Mouse (Mus musculus): ENCODE measurements around the gene Lin52.

Lin52 gene

DNA sequence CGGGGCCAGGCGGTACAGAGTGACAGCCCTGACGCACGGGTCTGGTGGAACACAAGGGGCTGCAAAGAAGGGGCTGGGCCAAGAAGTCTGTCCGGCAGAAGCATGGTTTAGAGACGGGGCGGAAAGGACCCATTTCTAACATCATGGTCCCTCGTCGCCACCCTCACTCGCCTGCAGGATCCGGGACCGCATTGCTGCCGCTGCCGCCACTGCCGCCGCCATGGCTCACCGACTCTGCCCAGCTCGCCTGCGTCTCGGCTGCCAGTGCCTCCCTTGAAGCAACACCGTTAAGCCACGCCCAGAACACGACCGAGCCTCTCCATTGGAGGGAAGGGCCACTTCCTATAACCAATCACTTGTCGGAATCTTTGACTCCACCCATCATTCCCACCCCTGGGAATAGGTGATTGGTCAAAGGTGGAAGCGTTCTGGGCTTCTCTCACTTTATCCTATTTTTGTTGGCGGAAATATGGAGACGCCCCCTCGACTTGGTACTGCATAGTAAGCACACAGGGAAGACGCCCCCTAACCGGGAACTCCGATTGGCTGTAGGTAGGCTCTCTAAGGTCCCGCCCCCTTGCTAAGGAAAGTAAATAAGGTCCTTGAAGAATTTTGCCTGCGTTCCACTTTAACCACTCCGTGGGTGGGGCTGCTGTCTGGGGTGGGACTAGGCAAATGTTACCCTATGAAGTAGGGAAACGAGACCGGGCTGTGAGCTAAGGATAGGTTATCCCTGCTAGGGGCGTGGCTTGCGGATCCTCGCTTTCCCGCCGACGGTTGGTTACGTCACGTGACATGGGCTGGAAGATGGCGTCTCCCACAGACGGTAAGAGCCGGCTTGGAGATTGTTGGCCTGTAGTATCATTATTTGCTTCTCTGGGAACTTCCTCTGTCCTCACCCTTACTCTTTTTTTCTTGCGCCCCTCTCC lies at the start of gene Lin52, which contains the start of gene Aldh6a1:
Gene Lin52, plus strand, starts transcription at position 705 of the 929 bp plus-strand sequence.
Gene Aldh6a1, minus strand, starts transcription at position 287 of the 929 bp plus-strand sequence.
- DNase-seq: peak; percentile 100

DNA sequence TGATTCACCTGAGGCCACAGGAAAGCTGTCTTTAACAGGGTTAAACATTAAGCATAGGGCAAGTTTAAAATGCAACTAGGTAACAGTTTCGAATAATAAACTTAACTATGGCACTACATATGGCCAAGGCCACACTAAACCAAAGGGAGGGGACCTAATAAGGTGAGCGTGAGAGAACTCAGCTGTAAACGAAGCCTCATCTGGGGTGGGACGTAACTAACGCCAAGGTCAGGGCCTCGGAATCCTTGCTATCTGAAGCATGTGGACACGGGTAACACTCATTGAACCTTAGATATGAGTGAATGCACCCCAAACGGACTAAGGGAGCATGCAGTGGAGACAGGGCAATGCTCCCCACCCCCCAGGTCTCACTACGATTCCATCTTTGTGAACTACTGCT lies 48.3 kb upstream of the Lin52 start:
- no peak for DNase-seq

DNA sequence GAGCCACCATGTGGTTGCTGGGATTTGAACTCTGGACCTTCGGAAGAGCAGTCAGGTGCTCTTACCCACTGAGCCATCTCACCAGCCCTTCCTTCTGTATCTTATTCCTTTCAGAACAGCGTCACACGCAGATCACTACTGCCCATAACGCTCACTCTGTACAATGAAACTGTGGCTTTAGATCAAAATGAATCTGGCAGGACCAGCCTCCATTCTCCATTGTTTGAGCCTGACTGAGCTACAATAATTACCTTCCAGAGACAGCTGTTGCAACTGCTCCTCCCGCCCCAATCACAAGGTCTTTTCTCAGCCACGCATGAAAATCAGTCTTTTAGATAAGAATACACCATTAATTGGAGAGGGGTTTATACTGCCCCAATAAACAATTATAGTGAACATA lies 46.7 kb upstream of the Lin52 start:
- no peak for DNase-seq

DNA sequence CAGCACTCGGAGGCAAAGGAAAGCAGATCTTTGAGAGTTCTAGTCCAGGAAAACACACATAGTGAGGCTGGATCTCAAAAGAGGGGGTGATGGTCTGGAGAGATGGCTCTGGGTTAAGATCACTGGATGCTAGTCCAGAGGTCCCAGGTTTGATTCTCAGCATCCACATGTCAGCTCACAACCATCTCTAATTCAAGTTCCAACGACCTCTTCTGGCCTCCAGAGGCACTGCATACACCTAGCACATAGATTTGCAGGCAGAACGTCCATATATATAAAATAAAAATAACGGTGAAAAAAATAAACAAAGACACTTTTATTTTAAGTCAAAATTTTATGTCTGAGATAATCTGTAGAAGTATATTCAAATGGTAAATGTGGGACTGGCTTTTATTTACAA lies 44.0 kb upstream of the Lin52 start:
- DNase-seq: no peak

DNA sequence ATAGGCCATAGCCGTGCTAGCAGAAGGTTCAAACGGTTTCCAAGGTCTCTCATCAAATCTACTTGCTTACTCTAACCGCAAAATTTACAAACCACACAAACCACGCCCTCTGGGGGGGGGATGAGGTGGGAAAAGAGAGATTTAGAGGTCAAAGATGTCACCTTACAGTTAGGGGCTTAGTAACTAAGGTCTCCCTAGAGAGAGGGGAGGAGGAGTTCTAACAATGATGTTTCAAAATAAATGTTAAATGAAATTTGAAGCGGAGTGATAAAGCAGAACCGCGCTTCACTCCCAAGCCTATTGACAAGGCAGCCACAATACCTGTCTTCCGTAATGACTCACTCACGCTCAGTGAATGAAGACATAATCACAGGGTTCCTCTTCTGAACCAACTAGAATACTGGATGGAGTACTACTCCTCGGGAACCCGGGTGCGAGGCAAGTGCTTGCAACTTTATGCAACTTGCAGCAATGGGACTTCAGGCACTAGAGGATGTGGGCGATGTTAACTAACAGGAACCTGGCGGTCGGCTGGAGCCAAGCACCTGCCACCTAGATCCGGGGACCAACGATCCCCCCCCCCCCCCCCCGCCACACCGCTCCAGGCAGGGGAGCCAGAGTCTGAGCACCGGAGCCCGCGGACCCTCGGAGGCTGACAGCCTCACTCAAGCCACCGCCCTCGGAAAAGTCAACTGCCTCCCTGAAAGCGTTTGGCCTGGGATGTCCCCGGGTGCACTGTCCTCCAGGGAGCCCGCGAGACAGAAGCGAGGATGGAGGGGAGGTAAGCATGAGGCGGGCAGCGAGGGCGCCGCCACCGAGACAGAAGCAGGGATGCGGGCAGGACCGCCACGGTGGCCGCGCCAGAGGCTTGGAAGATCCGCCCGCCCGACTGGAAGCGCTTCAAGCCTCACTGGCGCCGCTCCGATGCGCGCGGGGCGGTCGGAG lies 43.1 kb upstream of the Lin52 start:
- DNase-seq: peak; percentile 86

DNA sequence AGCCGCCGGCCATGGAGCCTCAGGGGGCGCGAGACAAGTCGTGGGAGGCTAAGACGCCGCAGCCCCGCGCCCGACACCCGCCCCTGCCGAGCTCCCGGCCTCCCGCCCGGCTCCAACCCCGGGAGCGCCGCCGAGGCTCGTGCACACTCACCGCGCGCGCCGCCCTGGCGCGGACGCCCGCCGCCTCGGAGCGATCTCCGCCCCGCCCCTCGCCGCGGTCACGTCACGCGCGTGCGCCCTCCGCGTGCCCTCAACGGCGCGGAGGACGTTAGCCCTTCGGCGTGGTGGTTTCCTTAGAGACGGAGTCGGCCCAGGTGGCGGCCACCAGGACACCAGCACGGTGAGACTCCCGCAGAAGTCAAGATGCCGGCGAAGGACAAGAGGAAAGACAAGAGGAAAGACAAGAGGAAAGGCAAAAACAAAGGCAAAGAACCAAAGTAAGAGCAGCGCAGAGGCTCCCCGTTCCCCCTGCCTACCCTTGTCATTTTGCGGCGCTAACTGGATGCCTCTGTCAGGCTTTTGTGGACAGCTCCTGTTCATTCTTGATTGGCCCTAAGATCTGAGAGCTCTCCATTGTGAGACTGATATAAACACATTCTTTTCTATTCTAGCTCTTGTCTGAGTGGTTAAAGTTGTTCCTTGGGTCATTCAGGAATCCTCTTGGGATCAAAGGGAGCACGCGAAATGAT lies 42.3 kb upstream of the Lin52 start, which contains the start of the genes Entpd5 and Bbof1:
Gene Entpd5, minus strand, starts transcription at position 211 of the 689 bp plus-strand sequence.
Gene Bbof1, plus strand, starts transcription at position 253 of the 689 bp plus-strand sequence.
- peak; percentile 99 for DNase-seq

DNA sequence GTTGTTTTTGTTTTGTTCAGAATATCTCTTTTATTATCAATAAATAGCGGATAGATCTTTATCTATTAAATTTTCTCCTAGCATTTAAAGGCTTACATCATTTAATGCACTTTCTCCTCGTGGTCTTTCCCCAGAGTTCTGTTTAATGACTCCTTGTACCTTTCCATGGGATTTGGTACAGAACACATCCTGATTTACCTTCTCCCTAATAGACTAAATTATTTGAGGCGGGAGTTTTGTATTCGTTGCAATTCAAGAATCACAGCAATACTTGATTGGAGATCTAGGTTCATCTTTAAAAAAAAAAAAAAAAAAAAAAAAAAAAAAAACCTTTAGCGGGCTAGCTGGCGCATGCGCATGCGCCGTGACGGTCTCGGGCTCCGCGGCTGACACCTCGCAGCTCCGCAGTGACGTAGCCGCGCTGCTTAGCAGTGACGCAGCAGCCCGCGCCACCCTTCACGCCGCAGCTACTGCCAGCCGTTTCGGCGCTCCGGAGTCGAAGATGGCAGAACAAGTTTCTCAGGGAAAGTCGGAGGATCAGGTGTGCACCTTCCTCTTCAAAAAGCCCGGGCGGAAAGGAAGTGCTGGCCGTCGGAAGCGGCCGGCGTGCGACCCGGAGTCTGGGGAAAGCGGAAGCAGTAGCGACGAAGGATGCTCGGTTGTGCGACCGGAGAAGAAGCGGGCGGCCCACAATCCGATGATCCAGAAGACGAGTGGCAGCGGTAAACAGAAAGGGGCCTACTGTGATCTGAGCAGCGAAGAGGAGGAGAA lies 34.2 kb upstream of the Lin52 start, which contains the start of gene Rnf113a2:
Gene Rnf113a2, plus strand, starts transcription at position 363 of the 771 bp plus-strand sequence.
- DNase-seq: peak; percentile 98

DNA sequence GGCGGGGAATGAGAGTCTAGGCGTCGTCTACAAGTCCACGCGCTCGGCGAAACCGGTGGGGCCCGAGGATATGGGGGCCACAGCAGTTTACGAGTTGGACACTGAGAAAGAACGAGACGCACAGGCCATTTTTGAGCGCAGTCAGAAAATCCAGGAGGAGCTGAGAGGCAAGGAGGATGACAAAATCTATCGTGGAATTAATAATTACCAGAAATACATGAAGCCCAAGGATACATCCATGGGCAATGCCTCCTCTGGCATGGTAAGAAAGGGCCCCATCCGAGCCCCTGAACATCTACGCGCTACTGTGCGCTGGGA lies 33.7 kb upstream of the Lin52 start:
- peak; percentile 91 for DNase-seq

DNA sequence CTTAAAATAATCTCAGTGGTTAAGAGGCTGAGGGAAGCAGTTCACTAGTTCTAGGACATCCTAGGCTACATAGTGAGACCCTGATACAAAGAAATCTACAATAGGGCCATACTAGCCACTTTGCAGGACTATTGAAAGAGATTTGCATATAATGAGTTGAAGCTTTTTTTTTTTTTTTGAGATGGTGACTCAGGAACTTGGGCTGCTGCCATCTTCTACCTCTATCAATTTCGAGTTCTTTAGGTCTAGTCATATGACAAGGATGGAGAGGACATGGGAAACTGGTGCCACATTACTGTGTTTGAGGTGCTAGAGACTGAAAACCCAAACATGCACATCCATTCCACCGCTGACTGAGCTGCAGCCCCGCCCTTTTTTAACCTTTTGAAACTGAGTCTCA lies 27.2 kb upstream of the Lin52 start:
- no peak for DNase-seq

DNA sequence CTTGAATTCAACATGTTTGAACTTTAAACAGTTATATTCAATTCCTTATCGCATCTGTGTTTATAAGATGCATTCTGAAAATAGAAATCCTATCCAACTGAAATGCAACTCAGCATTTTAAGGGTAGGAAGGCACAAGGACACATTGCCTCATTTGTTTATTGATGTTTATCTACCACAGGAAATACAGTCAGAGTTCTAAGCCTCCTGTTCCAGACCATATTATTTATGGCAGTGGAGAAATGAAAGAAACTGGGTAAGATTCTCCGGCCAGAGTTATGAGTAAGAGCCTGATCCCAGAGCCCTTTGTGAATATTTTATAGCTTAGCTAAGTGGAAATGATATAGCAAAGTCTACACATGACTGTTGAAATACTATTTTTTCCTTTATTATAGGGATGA lies 21.4 kb upstream of the Lin52 start:
- no peak for DNase-seq

DNA sequence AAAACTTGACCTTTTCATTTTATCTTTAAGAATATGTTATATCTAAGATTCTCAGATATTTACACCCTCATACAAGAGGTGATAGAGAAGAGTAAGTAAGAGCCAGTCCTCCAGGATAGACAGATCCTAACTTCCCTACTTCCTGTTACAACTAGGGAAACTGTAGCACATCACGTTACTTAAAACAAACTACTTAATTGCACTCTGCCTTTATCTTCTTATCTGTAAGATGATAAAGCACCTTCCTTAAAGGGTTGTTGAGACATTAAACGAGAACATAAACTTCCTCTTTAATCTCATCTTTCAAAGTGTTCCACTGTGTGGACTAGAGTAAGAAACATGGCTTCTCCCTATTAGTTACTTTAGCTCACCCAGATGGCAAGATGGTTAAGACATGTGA lies 12.5 kb upstream of the Lin52 start:
- no peak for DNase-seq

DNA sequence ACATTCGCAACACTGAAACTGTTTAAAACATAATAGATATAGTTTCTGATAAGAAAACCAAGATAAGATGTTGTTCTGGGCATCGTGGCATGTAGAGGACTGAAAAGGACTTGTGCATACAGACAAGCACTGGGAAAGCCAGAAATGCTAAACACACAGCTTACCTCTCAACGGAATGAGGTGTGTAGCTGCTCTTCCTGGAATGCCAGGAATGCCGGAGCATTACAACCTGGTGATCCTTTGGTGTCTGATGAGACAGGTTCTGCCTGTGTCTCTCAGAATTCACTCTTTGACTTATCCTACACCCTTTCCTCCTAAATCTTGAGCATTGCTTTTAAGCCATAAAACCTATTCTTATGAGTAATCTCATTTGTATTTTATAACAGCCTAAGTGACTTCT lies 8.7 kb upstream of the Lin52 start:
- no peak for DNase-seq

DNA sequence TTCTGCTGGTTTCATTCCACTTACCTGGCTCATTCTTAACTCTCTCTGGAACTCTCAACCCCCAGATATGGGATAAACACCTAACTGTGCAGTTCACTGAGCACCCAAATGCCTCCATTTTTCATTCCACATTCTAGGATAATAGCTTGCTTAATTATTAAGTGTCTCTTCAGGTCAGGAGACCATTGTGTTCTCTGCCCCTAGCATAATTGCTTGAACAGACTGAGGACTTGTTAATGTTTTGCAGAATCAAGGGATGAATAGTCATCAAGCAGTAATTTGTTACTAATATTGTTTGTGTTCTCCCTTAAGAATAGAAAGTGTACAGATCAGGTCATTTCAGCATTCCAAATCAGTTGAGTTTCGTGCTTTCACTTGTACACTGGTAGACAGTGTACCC lies 3.8 kb upstream of the Lin52 start:
- peak; percentile 35 for DNase-seq

DNA sequence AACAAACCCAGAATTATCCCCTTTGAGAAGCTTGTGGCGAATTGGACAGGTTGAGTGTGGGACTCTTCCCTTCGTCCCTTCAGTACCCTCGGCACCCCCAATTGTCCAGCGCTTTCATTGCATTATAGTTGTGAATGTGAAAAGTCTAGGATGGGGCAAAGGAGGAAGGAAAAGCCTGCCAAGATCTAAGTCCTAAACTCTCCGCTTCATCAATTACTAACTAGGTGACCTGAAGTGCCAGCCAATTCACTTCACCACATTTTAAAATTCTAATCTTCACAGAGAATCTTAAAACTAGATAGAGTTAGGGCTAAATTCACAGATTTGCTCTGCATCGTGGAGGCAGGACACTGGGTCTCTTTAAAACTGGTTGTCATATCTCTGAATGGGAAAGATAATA lies 3.0 kb upstream of the Lin52 start:
- peak; percentile 23 for DNase-seq

DNA sequence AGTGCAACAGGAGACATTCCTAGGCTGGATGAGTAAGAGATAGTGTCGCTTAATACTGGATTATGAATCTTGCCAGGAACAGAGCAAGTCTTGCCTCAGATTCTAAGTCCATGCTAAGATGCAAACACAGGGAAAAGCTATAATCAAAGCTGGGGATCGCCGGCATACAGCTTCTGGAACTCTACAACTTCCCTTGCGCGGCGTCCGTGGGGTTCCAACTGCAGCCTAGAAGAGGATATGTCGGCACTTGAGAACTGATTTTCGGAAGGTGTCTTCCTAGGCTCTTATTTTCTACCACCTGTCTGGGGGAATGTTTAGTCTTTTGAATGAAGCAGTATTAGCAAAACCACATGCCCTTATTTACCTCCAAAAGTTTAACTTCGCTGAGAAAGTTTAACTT lies 1.3 kb upstream of the Lin52 start:
- peak; percentile 86 for DNase-seq

DNA sequence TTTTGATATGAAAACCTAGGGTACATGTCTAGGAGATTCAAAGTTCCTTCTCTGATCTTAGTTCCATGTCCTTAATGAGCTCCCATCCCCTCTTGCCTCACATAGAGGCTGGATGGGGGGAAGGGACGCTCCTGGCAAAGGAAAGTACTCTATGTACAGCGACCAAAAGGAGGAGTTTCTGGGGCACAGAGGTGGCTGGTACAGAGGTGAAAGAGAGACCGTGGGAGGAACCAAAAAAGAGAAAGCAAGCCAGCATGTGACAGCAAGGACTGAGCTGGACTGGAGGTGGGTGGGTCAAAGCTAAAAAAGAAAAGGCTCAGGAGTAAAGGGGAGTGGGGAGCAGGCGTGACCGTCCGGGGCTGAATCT lies 888 bp upstream of the Lin52 start:
- no peak for DNase-seq

DNA sequence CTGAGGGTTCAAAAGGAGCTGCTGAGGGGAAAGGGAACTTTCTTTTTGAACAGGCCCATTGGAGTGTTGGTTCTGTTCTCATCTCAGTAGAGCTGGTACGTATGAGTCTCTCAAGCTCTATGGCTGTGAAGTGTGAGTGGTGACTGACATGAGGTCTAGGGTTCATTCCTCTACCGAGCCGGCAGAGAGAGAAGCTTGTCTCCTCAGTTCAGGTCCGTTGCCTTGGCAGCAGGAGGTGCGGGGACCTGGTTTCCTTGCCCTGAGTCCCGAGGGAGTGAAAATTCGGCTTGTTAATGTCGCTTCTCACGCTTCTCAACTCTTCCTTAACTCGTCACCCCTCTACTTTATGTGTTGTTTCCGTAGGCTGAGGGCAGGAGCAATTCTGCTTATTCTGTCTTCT lies 579 bp downstream of the Lin52 start:
- no peak for DNase-seq

DNA sequence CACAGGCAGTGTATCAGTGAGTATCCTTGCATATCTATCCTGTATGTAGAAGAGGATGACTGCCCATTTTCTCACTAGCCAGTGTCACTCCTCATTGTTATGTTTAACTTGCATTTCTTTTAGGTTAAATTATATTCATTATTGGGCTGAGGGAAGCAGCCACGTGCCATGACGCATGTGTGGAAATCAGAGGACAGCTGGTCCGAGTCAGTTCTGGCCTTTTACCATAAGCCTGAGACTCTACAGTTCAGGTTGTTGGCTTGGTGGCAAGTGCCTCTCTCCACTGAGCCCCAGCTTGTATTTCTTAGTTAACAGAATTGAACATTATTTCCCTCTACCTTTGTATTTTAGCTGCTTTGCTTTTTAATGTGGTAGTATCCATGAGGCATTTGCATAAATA lies 5.7 kb downstream of the Lin52 start:
- DNase-seq: peak; percentile 60

DNA sequence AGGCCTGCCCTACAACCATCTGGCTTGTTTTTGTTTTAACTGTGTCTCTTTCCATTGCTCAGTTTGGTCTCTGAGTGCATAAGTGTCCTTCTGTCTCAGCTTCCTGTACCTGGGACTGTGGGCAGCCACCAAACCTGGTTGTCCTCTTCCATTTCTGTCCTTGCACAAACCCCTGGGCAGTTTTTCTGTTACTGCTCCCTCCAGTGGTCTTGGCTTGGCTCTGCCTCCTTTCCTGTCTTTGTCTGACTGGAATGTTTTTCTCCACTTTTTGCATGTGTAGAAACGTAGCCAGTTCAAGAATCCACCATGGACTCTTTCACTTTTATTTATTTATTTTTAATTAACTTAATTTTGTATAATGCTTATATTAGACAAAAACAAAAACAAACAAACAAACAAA lies 8.6 kb downstream of the Lin52 start:
- DNase-seq: no peak

DNA sequence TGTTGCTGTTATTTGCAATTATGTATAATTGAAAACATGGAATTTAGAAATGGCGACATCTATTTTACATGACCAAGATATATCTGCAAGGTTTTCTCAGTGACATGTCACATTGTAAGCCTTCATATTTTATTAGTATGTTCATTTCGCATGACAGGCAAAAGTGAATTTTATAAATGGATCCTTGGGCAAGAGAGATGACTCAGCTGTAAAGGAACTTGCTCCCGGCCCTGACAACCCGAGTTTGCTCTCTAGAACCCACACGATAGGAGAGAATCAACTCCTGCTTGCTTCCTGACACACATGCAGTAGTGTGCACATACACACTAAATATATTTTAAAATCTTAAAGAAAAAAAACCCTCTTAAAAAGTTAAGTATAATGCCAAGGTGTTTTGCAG lies 10.2 kb downstream of the Lin52 start:
- peak; percentile 50 for DNase-seq

DNA sequence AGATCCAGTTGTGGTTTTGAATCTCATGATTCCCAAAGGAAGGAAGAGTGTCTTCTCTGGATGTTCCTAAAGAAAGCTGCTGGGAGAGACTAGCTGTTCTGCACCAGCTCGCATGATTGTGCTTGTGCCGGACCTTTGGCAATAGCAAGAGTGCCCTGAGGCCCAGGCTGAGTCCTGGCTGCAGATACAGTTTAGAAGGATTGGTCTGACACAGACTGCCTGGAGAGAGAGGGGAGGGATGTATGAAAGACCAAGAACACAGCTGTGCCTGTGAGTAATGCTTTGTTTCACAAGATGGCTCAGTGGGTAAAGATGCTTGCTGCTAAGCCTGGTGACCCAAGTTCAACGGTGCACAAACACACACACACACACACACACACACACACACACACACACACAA lies 11.6 kb downstream of the Lin52 start:
- DNase-seq: peak; percentile 64

DNA sequence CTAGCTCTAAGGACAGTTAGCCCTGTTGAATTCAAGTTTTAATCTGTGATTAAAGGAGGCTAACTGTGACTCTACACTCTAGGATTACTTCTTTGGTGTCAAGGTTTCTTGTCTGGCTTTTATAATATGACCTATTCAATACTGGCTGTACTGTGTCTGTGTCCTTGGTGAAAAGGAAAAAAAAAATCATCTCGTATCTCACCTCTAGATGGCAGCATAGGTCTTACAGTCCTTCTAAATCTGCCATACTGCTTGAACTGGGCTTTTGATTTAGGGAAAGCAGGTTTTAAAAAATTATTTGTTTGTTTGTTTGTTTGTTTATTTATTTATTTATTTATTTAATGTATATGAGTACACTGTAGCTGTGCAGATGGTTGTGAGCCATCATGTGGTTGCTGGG lies 17.5 kb downstream of the Lin52 start:
- DNase-seq: no peak

All from heart, adult 11 months (tissue).